Mouse (Mus musculus) left cerebral cortex, postnatal 25 days (tissue): ENCODE data around the gene Prex1. TPM values are rescaled to one million over a fixed set of nuclear protein-coding genes. Genes with fewer than 3 reads are reported as not detected.

ENCODE experiments used
- total RNA-seq, 2 experiments: library from RNA; stranded (reverse); gene quantifications; 2 replicates each; pipeline ENCODE4 v1.2.3; 2021

Prex1 gene
- total RNA-seq, 2 experiments from 2014 or later, result 115 to 120 TPM

Other genes with a start within 250 kb of the Prex1 start
- gene Trp53rkb, start 78.7 kb upstream of the Prex1 start, total RNA-seq, result 1 to 10 TPM; 7.2 to 7.7 TPM
- 10 to 100 TPM; 52.7 to 54.6 TPM for gene Arfgef2, start 91.8 kb upstream of the Prex1 start, total RNA-seq
- 10 to 100 TPM; 56.0 to 58.7 TPM for gene Cse1l, start 192.2 kb upstream of the Prex1 start, total RNA-seq